In genomic region chr9:120014828-120015227, GRCm38 (mm10) we compare ENCODE assay signal across 34 mouse cellular contexts. TPM values are rescaled to one million over a fixed set of nuclear protein-coding genes. Genes with fewer than 3 reads are reported as not detected.
A peak's percentile ranks its signal among the peaks of the same experiment; 100 is the strongest.
DNase-seq lines count a peak whose midpoint lies in the region; ATAC-seq and TF ChIP-seq lines count a peak whose summit lies in the region.
"Had no signal": no experiment of that assay in that cellular context is flagged by ENCODE, and none has a peak within 500 bp of the region (broad histone marks: within the 10 kb centered on the region; RNA-seq: fewer than 3 reads in every experiment).

No protein-coding gene starts in this region.

- H3K4me1 ChIP-seq in forebrain, embryonic 10.5 days, result peaks cover 33% of the 10 kb centered on the region
- peaks cover 1% of the 10 kb centered on the region; the same call in 1 of the 2 replicates for H3K4me1 ChIP-seq in forebrain, embryonic 11.5 days (replicated peaks; ENCODE audit: control insufficient read depth, insufficient read depth, low read length)
- peaks cover 83% of the 10 kb centered on the region for H3K4me1 ChIP-seq in heart, embryonic 13.5 days
- H3K4me1 ChIP-seq in intestine, embryonic 15.5 days (replicated peaks), result peaks cover 6% of the 10 kb centered on the region; the same call in 1 of the 2 replicates
- H3K4me1 ChIP-seq in intestine, postnatal 0 days (replicated peaks; ENCODE audit: control insufficient read depth, insufficient read depth, low read length), result no peaks in the 10 kb centered on the region
- H3K4me1 ChIP-seq in embryonic facial prominence, embryonic 10.5 days, result peaks cover 35% of the 10 kb centered on the region
- H3K4me1 ChIP-seq: neural tube, embryonic 12.5 days had no signal

- no peak for ATAC-seq in forebrain, embryonic 11.5 days (replicated peaks; ENCODE audit: low FRiP score)
- no peak for ATAC-seq in heart, embryonic 13.5 days (ENCODE audit: extremely low read depth, insufficient number of reproducible peaks, low FRiP score, low TSS enrichment)
- no peak for ATAC-seq in intestine, embryonic 15.5 days
- no peak for ATAC-seq in intestine, postnatal 0 days
- ATAC-seq: activated CD4-positive, CD25-positive, alpha-beta regulatory T cell, adult 4 months; forebrain, embryonic 14.5 days; midbrain, embryonic 15.5 days had no signal

- no peak for DNase-seq in forebrain, embryonic 10.5 days (ENCODE audit: extremely low spot score, low spot score)
- no peak for DNase-seq in forebrain, embryonic 11.5 days (ENCODE audit: low spot score)
- DNase-seq in heart, adult 9 months (ENCODE audit: low spot score in 2 of 2), result no peak
- no peak for DNase-seq in embryonic facial prominence, embryonic 10.5 days (ENCODE audit: low spot score)
- no peak for DNase-seq in adrenal gland, adult 18-20 months (ENCODE audit: low spot score in 2 of 2)
- DNase-seq: adrenal gland, adult 8-10 months; cerebellum, adult 2 months; cerebellum, postnatal 14 days; gastrocnemius, postnatal 36 days; heart, postnatal 14 days; kidney, adult 18-20 months; kidney, postnatal 4 days; lung, adult 2 months; lung, postnatal 10 days; right cerebral cortex, adult 18-20 months; right cerebral cortex, postnatal 4 days; thymus, adult 18-20 months; thymus, postnatal 25 days had no signal

- H3K36me3 ChIP-seq in forebrain, embryonic 10.5 days (replicated peaks), result no peaks in the 10 kb centered on the region
- no peaks in the 10 kb centered on the region for H3K36me3 ChIP-seq in forebrain, embryonic 11.5 days (ENCODE audit: control insufficient read depth, insufficient read depth, low read length)
- H3K36me3 ChIP-seq in heart, embryonic 13.5 days, result peaks cover 77% of the 10 kb centered on the region
- H3K36me3 ChIP-seq in intestine, embryonic 15.5 days, result no peaks in the 10 kb centered on the region
- no peaks in the 10 kb centered on the region for H3K36me3 ChIP-seq in intestine, postnatal 0 days (ENCODE audit: control insufficient read depth, insufficient read depth)
- no peaks in the 10 kb centered on the region for H3K36me3 ChIP-seq in embryonic facial prominence, embryonic 10.5 days (replicated peaks)
- H3K36me3 ChIP-seq: embryonic facial prominence, embryonic 15.5 days; hindbrain, embryonic 13.5 days; midbrain, embryonic 15.5 days; neural tube, embryonic 12.5 days had no signal

- H3K9me3 ChIP-seq in forebrain, embryonic 10.5 days, result no peaks in the 10 kb centered on the region
- no peaks in the 10 kb centered on the region for H3K9me3 ChIP-seq in forebrain, embryonic 11.5 days (ENCODE audit: control insufficient read depth, low read length)
- no peaks in the 10 kb centered on the region for H3K9me3 ChIP-seq in heart, embryonic 13.5 days
- H3K9me3 ChIP-seq in intestine, embryonic 15.5 days, result no peaks in the 10 kb centered on the region
- H3K9me3 ChIP-seq in intestine, postnatal 0 days (ENCODE audit: control insufficient read depth), result no peaks in the 10 kb centered on the region
- no peaks in the 10 kb centered on the region for H3K9me3 ChIP-seq in embryonic facial prominence, embryonic 10.5 days
- H3K9me3 ChIP-seq: embryonic facial prominence, embryonic 15.5 days; hindbrain, embryonic 13.5 days; midbrain, embryonic 15.5 days; neural tube, embryonic 12.5 days had no signal

- H3K4me2 ChIP-seq in forebrain, embryonic 11.5 days (ENCODE audit: low read depth, low read length, severe bottlenecking), result no peak overlapping the region
- no peak overlapping the region for H3K4me2 ChIP-seq in heart, embryonic 13.5 days
- no peak overlapping the region for H3K4me2 ChIP-seq in intestine, embryonic 15.5 days (replicated peaks)
- H3K4me2 ChIP-seq in intestine, postnatal 0 days (replicated peaks; ENCODE audit: low read depth), result no peak overlapping the region
- H3K4me2 ChIP-seq: embryonic facial prominence, embryonic 15.5 days; hindbrain, embryonic 13.5 days; midbrain, embryonic 15.5 days; neural tube, embryonic 12.5 days had no signal

- peaks cover 30% of the 10 kb centered on the region for H3K27me3 ChIP-seq in forebrain, embryonic 10.5 days (ENCODE audit: poor library complexity, severe bottlenecking)
- no peaks in the 10 kb centered on the region for H3K27me3 ChIP-seq in forebrain, embryonic 11.5 days (ENCODE audit: control insufficient read depth, insufficient read depth, low read length)
- H3K27me3 ChIP-seq in heart, embryonic 13.5 days (replicated peaks), result no peaks in the 10 kb centered on the region
- H3K27me3 ChIP-seq in intestine, embryonic 15.5 days (replicated peaks), result no peaks in the 10 kb centered on the region
- H3K27me3 ChIP-seq in intestine, postnatal 0 days (replicated peaks; ENCODE audit: control insufficient read depth, insufficient read depth, low read length), result peaks cover 5% of the 10 kb centered on the region; the same call in 1 of the 2 replicates
- H3K27me3 ChIP-seq in embryonic facial prominence, embryonic 10.5 days (replicated peaks; ENCODE audit: low read depth, poor library complexity, severe bottlenecking), result peaks cover 16% of the 10 kb centered on the region
- H3K27me3 ChIP-seq: embryonic facial prominence, embryonic 15.5 days; midbrain, embryonic 15.5 days had no signal

- H3K27ac ChIP-seq in forebrain, embryonic 10.5 days, result peak overlapping the region; percentile 68; the same call in 1 of the 2 replicates
- no peak overlapping the region for H3K27ac ChIP-seq in forebrain, embryonic 11.5 days (ENCODE audit: low read depth, low read length)
- H3K27ac ChIP-seq in heart, embryonic 13.5 days (replicated peaks), result no peak overlapping the region
- H3K27ac ChIP-seq in intestine, embryonic 15.5 days, result no peak overlapping the region
- H3K27ac ChIP-seq in intestine, postnatal 0 days (ENCODE audit: low read depth, low read length), result no peak overlapping the region
- peak overlapping the region; percentile 30; the same call in 1 of the 2 replicates for H3K27ac ChIP-seq in embryonic facial prominence, embryonic 10.5 days (replicated peaks)
- H3K27ac ChIP-seq: embryonic facial prominence, embryonic 15.5 days; hindbrain, embryonic 13.5 days; kidney, postnatal 0 days; liver, embryonic 14.5 days; macrophage; midbrain, embryonic 15.5 days; neural tube, embryonic 12.5 days; stomach, postnatal 0 days had no signal

- 71% methylated on average over 6 of the region's 6 CpGs for WGBS in forebrain, embryonic 10.5 days
- 73% methylated on average over 6 of the region's 6 CpGs for WGBS in forebrain, embryonic 11.5 days
- 51% methylated on average over 6 of the region's 6 CpGs for WGBS in heart, embryonic 13.5 days
- WGBS in intestine, embryonic 15.5 days, result 51% methylated on average over 6 of the region's 6 CpGs
- 74% methylated on average over 6 of the region's 6 CpGs for WGBS in intestine, postnatal 0 days
- WGBS in embryonic facial prominence, embryonic 10.5 days, result 69% methylated on average over 6 of the region's 6 CpGs

- TF ChIP-seq CTCF in intestine, postnatal 0 days (IDR thresholded peaks at IDR 0.05; ENCODE audit: low read depth), result no peak

- H3K9ac ChIP-seq in forebrain, embryonic 11.5 days (ENCODE audit: low read length), result no peak overlapping the region
- peak overlapping the region; percentile 44; the same call in 1 of the 2 replicates for H3K9ac ChIP-seq in heart, embryonic 13.5 days
- H3K9ac ChIP-seq in intestine, embryonic 15.5 days, result peak overlapping the region; percentile 8; the same call in 1 of the 2 replicates
- H3K9ac ChIP-seq in intestine, postnatal 0 days (ENCODE audit: low read depth, low read length), result no peak overlapping the region
- H3K9ac ChIP-seq: embryonic facial prominence, embryonic 15.5 days; hindbrain, embryonic 13.5 days; liver, embryonic 14.5 days; midbrain, embryonic 15.5 days; neural tube, embryonic 12.5 days had no signal

- H3K4me3 ChIP-seq in forebrain, embryonic 10.5 days, result no peak overlapping the region
- H3K4me3 ChIP-seq in forebrain, embryonic 11.5 days (ENCODE audit: low read depth, low read length), result no peak overlapping the region
- H3K4me3 ChIP-seq in heart, embryonic 13.5 days, result no peak overlapping the region
- no peak overlapping the region for H3K4me3 ChIP-seq in intestine, embryonic 15.5 days (replicated peaks)
- no peak overlapping the region for H3K4me3 ChIP-seq in intestine, postnatal 0 days (ENCODE audit: low read depth, low read length)
- no peak overlapping the region for H3K4me3 ChIP-seq in embryonic facial prominence, embryonic 10.5 days
- H3K4me3 ChIP-seq: embryonic facial prominence, embryonic 15.5 days; hindbrain, embryonic 13.5 days; midbrain, embryonic 15.5 days; myocyte; neural tube, embryonic 12.5 days had no signal

RNA-seq across cellular contexts. Expression of gene Xirp1, which starts 8.6 kb away (rescaled TPM):
- polyA plus RNA-seq in forebrain, embryonic 10.5 days (2016; fragmentation: Nextera tagmentation; extraction: Ambion mirVana), result not detected in 2 replicates
- not detected in 2 replicates for polyA plus RNA-seq in forebrain, embryonic 11.5 days (2014; fragmentation: Nextera tagmentation; extraction: Ambion mirVana)
- polyA plus RNA-seq in heart, embryonic 13.5 days (2015; fragmentation: Nextera tagmentation; extraction: Ambion mirVana), result 44.6 and 47.2 TPM in 2 replicates
- polyA plus RNA-seq in intestine, embryonic 15.5 days (2015; fragmentation: Nextera tagmentation; extraction: Ambion mirVana), result 0.06 TPM in 1 of 2 replicates, not detected in the other
- polyA plus RNA-seq in intestine, postnatal 0 days (2015; fragmentation: Nextera tagmentation; extraction: Ambion mirVana), result 0.10 and 0.14 TPM in 2 replicates
- polyA plus RNA-seq in embryonic facial prominence, embryonic 10.5 days (2016; fragmentation: Nextera tagmentation; extraction: Ambion mirVana), result 0.04 and 0.38 TPM in 2 replicates
- under 1 TPM in 1 of 2 experiments, not detected in 1; 0.80 TPM for total RNA-seq in adrenal gland, adult 18-20 months (2021)
- total RNA-seq: CH12.LX; megakaryocyte-erythroid progenitor cell, adult 5-6 weeks had no signal
- polyA plus RNA-seq: activated CD4-positive, CD25-positive, alpha-beta regulatory T cell, adult 4 months; forebrain, embryonic 14.5 days; liver, embryonic 14.5 days; macrophage; midbrain, embryonic 15.5 days had no signal

RNA-seq across cellular contexts. Expression of gene Csrnp1, which starts 30.4 kb away (rescaled TPM):
- 3.3 and 4.2 TPM in 2 replicates for polyA plus RNA-seq in forebrain, embryonic 10.5 days (2016; fragmentation: Nextera tagmentation; extraction: Ambion mirVana)
- polyA plus RNA-seq in forebrain, embryonic 11.5 days (2014; fragmentation: Nextera tagmentation; extraction: Ambion mirVana), result 1.5 and 1.6 TPM in 2 replicates
- 5.7 and 6.8 TPM in 2 replicates for polyA plus RNA-seq in heart, embryonic 13.5 days (2015; fragmentation: Nextera tagmentation; extraction: Ambion mirVana)
- 5.3 and 5.9 TPM in 2 replicates for polyA plus RNA-seq in intestine, embryonic 15.5 days (2015; fragmentation: Nextera tagmentation; extraction: Ambion mirVana)
- polyA plus RNA-seq in intestine, postnatal 0 days (2015; fragmentation: Nextera tagmentation; extraction: Ambion mirVana), result 3.8 and 4.2 TPM in 2 replicates
- polyA plus RNA-seq in embryonic facial prominence, embryonic 10.5 days (2016; fragmentation: Nextera tagmentation; extraction: Ambion mirVana), result 3.1 and 4.8 TPM in 2 replicates
- total RNA-seq in adrenal gland, adult 18-20 months (2021), result 10 to 100 TPM; 13.8 to 19.3 TPM

RNA-seq across cellular contexts. Expression of gene Cx3cr1, which starts 54.9 kb away (rescaled TPM):
- 4.7 and 4.8 TPM in 2 replicates for polyA plus RNA-seq in forebrain, embryonic 10.5 days (2016; fragmentation: Nextera tagmentation; extraction: Ambion mirVana)
- 3.7 and 3.9 TPM in 2 replicates for polyA plus RNA-seq in forebrain, embryonic 11.5 days (2014; fragmentation: Nextera tagmentation; extraction: Ambion mirVana)
- 7.2 and 9.3 TPM in 2 replicates for polyA plus RNA-seq in heart, embryonic 13.5 days (2015; fragmentation: Nextera tagmentation; extraction: Ambion mirVana)
- polyA plus RNA-seq in intestine, embryonic 15.5 days (2015; fragmentation: Nextera tagmentation; extraction: Ambion mirVana), result 9.6 and 10.9 TPM in 2 replicates
- 5.4 and 6.5 TPM in 2 replicates for polyA plus RNA-seq in intestine, postnatal 0 days (2015; fragmentation: Nextera tagmentation; extraction: Ambion mirVana)
- polyA plus RNA-seq in embryonic facial prominence, embryonic 10.5 days (2016; fragmentation: Nextera tagmentation; extraction: Ambion mirVana), result 5.3 and 6.1 TPM in 2 replicates
- 1 to 10 TPM; 2.8 to 3.4 TPM for total RNA-seq in adrenal gland, adult 18-20 months (2021)
- total RNA-seq: CH12.LX had no signal
- polyA plus RNA-seq: myocyte had no signal

Comparison
In these comparisons a context has a peak if more than half of its experiments do, and no peak if none do; other contexts are left out.
1. H3K27ac ChIP-seq: peak in forebrain, embryonic 10.5 days (single experiment) and embryonic facial prominence, embryonic 10.5 days (single experiment); none in forebrain, embryonic 11.5 days (single experiment), heart, embryonic 13.5 days (single experiment), intestine, embryonic 15.5 days (single experiment) and intestine, postnatal 0 days (single experiment).
2. H3K9ac ChIP-seq: peak in heart, embryonic 13.5 days (single experiment) and intestine, embryonic 15.5 days (single experiment); none in forebrain, embryonic 11.5 days (single experiment) and intestine, postnatal 0 days (single experiment).
3. RNA of gene Xirp1, which starts 8.6 kb away (polyA plus RNA-seq): 44.6 to 47.2 TPM in heart, embryonic 13.5 days; 0.10 to 0.14 TPM in intestine, postnatal 0 days, 0.06 TPM in intestine, embryonic 15.5 days, 0.04 to 0.38 TPM in embryonic facial prominence, embryonic 10.5 days, not detected in forebrain, embryonic 10.5 days and not detected in forebrain, embryonic 11.5 days; every median in the first group is over 10 times any median in the second.